Mouse (Mus musculus) liver, adult 2 months (tissue): Measurements from ENCODE around the gene Akt1. TPM values are rescaled to one million over a fixed set of nuclear protein-coding genes. Genes with fewer than 3 reads are reported as not detected.

ENCODE experiments used
- DNase-seq: peaks from one replicate; pipeline ENCODE4 v3.0.0-alpha.2; 2011; ENCODE audit warnings: low read depth, low spot score; ENCODE audit errors: extremely low read depth
- H3K27ac ChIP-seq: fragments of 200-500 bp; replicated peaks from 2 replicates; pipeline ENCODE4 v1.5.1; 2012; ENCODE audit warnings: low read depth, mild to moderate bottlenecking, control low read depth, inconsistent platforms, low read length; ENCODE audit not compliant: insufficient read depth
- H3K27me3 ChIP-seq: fragments of 200-500 bp; 2 replicates; pipeline ENCODE4 v1.6.1; 2012; ENCODE audit warnings: mild to moderate bottlenecking, moderate library complexity, low read length, inconsistent platforms; ENCODE audit not compliant: control insufficient read depth, insufficient read depth
- H3K36me3 ChIP-seq: fragments of 200-500 bp; 2 replicates; pipeline ENCODE4 v1.6.1; 2012; ENCODE audit warnings: low read length, inconsistent platforms; ENCODE audit not compliant: control insufficient read depth, insufficient read depth
- H3K4me1 ChIP-seq: fragments of 200-500 bp; 2 replicates; pipeline ENCODE4 v1.6.1; 2011; ENCODE audit warnings: low read length; ENCODE audit not compliant: control insufficient read depth, insufficient read depth
- H3K4me3 ChIP-seq: fragments of 200-500 bp; 2 replicates; pipeline ENCODE4 v1.5.1; 2011; ENCODE audit warnings: low read depth, mild to moderate bottlenecking, control low read depth, low read length, moderate library complexity; ENCODE audit not compliant: insufficient read depth
- H3K79me2 ChIP-seq: fragments of 200-500 bp; 2 replicates; pipeline ENCODE4 v1.6.1; 2012; ENCODE audit warnings: inconsistent platforms, mild to moderate bottlenecking, low read length, moderate library complexity; ENCODE audit not compliant: control insufficient read depth, insufficient read depth
- H3K9ac ChIP-seq: fragments of 200-500 bp; 2 replicates; pipeline ENCODE4 v1.6.1; 2012; ENCODE audit warnings: low read depth, mild to moderate bottlenecking, control low read depth, inconsistent platforms, low read length
- CTCF ChIP-seq: fragments of 200-500 bp; IDR thresholded peaks from 2 replicates; pipeline ENCODE4 v1.5.1; 2011; ENCODE audit warnings: low read depth, low read length, control low read depth
- POLR2A ChIP-seq: fragments of 200-500 bp; IDR thresholded peaks from 2 replicates; pipeline ENCODE4 v1.6.1; 2011; ENCODE audit warnings: low read length, control low read depth; ENCODE audit not compliant: insufficient read depth; ENCODE audit errors: extremely low read depth
- whole genome bisulfite sequencing: fragments of 180-500 bp; shearing (Covaris S2); methylation state at CpG from one replicate; pipeline ENCODE4 v1.1.7; 2018; 5-methylcytosine and 5-hydroxymethylcytosine counted together
- polyA plus RNA-seq: library from polyadenylated mRNA; depleted of rRNA; stranded (reverse); fragments of >200 nt; gene quantifications from 2 replicates; pipeline ENCODE4 v1.2.3, GENCODE M21; 2012; rRNA removed
- total RNA-seq: library from RNA; depleted of rRNA; stranded (reverse); fragments of >200 nt; gene quantifications from 2 replicates; pipeline ENCODE4 v1.2.3, GENCODE M21; 2014; rRNA removed

The Akt1 gene
- 30.5 and 31.8 TPM in 2 replicates for total RNA-seq
- polyA plus RNA-seq = 56.7 and 60.5 TPM in 2 replicates

- Histone ChIP-seq H3K4me3 (peak within 1 kb of the TSS; percentile 89), H3K79me2 (peaks cover 41% of the 10 kb centered on the region), H3K4me1 (peaks cover 36% of the 10 kb centered on the region), H3K27ac (peak within 1 kb of the TSS; percentile 91), H3K36me3 (no peaks in the 10 kb centered on the region), H3K27me3 (no peaks in the 10 kb centered on the region), H3K9ac (peak within 1 kb of the TSS; percentile 98)
- 0 out of 2 replicates have a peak, but pooled peaks have one; percentile 7 for TF ChIP-seq POLR2A
- no peak for TF ChIP-seq CTCF
- 8% methylated on average over 69 of the region's 70 CpGs for WGBS
- DNase-seq = peak; percentile 45
Measured at GRCm38 (mm10) chr12:112674132-112675011, at the start of gene Akt1. Gene Akt1 (minus strand): TSS chr12:112674884.

- H3K27ac ChIP-seq = no peak overlapping the region
- H3K4me1 ChIP-seq = peaks cover 10% of the 10 kb centered on the region
- peak; percentile 38; the same call in 1 of the 2 replicates for TF ChIP-seq CTCF
- TF ChIP-seq POLR2A = no peak
- H3K79me2 ChIP-seq = peaks cover 27% of the 10 kb centered on the region; the same call in 1 of the 2 replicates
- H3K36me3 ChIP-seq = no peaks in the 10 kb centered on the region
- peak; percentile 57 for DNase-seq
- no peaks in the 10 kb centered on the region for H3K27me3 ChIP-seq
- H3K4me3 ChIP-seq = no peak overlapping the region
- no peak overlapping the region for H3K9ac ChIP-seq
- 59% methylated on average over 11 of the region's 11 CpGs for WGBS
Measured at GRCm38 (mm10) chr12:112724077-112724805, 49.6 kb upstream of the Akt1 start.

GRCm38 (mm10) chr12:112723445-112723844 is 48.8 kb upstream of the Akt1 start:
- Histone ChIP-seq H3K9ac (no peak overlapping the region), H3K4me1 (peaks cover 10% of the 10 kb centered on the region), H3K36me3 (no peaks in the 10 kb centered on the region), H3K79me2 (peaks cover 27% of the 10 kb centered on the region; the same call in 1 of the 2 replicates), H3K27ac (no peak overlapping the region), H3K4me3 (no peak overlapping the region), H3K27me3 (no peaks in the 10 kb centered on the region)
- 86% methylated on average over 6 of the region's 6 CpGs for WGBS
- no peak for DNase-seq
- TF ChIP-seq CTCF = no peak
- no peak for TF ChIP-seq POLR2A

DNA sequence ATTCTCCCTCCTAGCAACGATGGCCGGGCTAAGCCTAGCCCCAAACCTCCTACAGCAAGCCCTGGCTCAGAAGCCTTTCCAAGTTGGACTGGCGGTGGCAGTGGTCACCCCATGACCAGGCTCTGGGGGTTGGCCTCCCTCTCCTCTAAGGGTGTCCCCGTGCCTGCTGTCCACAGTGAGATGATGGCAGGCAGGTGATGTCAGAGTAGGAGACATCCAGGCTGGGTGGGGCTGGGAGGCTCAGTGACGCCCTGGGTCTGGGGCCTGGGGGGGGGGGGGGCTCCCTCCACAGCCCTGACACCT is 48.3 kb upstream of the Akt1 start:
- H3K36me3 ChIP-seq = no peaks in the 10 kb centered on the region
- H3K27me3 ChIP-seq = no peaks in the 10 kb centered on the region
- 16% methylated on average over 5 of the region's 5 CpGs for WGBS
- peaks cover 10% of the 10 kb centered on the region for H3K4me1 ChIP-seq
- H3K27ac ChIP-seq = peak overlapping the region; percentile 82
- peaks cover 27% of the 10 kb centered on the region; the same call in 1 of the 2 replicates for H3K79me2 ChIP-seq
- TF ChIP-seq POLR2A (no peak), CTCF (no peak)
- H3K4me3 ChIP-seq = peak overlapping the region; percentile 94; the same call in 1 of the 2 replicates
- DNase-seq = no peak
- H3K9ac ChIP-seq = peak overlapping the region; percentile 97

GRCm38 (mm10) chr12:112722240-112723027 is 47.8 kb upstream of the Akt1 start:
- no peaks in the 10 kb centered on the region for H3K36me3 ChIP-seq
- H3K4me1 ChIP-seq = peaks cover 10% of the 10 kb centered on the region
- H3K27me3 ChIP-seq = no peaks in the 10 kb centered on the region
- no peak for DNase-seq
- peak overlapping the region; percentile 82 for H3K27ac ChIP-seq
- no peak for TF ChIP-seq CTCF
- TF ChIP-seq POLR2A = 0 out of 2 replicates have a peak, but pooled peaks have one; percentile 24
- peaks cover 27% of the 10 kb centered on the region; the same call in 1 of the 2 replicates for H3K79me2 ChIP-seq
- H3K9ac ChIP-seq = peak overlapping the region; percentile 97
- H3K4me3 ChIP-seq = peak overlapping the region; percentile 94
- WGBS = under 1% methylated on average over 74 of the region's 75 CpGs
